Mouse (Mus musculus) MEL (cell line): ENCODE results near the gene Ttl. TPM values are rescaled to one million over a fixed set of nuclear protein-coding genes. Genes with fewer than 3 reads are reported as not detected.

Source experiments
- DNase-seq: peaks from one replicate; pipeline ENCODE4 v3.0.0; 2011; ENCODE audit warnings: low read depth, low spot score
- H3K27ac ChIP-seq: 2 replicates; pipeline ENCODE4 v1.5.1; 2012; ENCODE audit warnings: low read depth, mild to moderate bottlenecking, control low read depth, low read length, moderate library complexity; ENCODE audit not compliant: control insufficient read depth
- H3K27me3 ChIP-seq, 2 experiments: fragments of 150-350 bp in 1 of 2; sonication (generic) in 1 of 2; 2 replicates each; pipeline ENCODE4 v1.6.1; 2012; ENCODE audit warnings: low read length in 2 of 2, mild to moderate bottlenecking in 2 of 2, improper control_type of control experiment in 1 of 2, moderate library complexity in 1 of 2; ENCODE audit not compliant: insufficient read depth in 2 of 2, control insufficient read depth in 1 of 2
- H3K36me3 ChIP-seq, 2 experiments: 2 replicates each; pipeline ENCODE4 v1.6.1; 2012 to 2014; ENCODE audit warnings: low read length in 2 of 2, improper control_type of control experiment in 1 of 2, inconsistent platforms in 1 of 2, mild to moderate bottlenecking in 1 of 2; ENCODE audit not compliant: insufficient read depth in 2 of 2, control insufficient read depth in 1 of 2
- H3K4me1 ChIP-seq, 2 experiments: fragments of 150-350 bp in 1 of 2; sonication (generic) in 1 of 2; 2 replicates each; pipeline ENCODE4 v1.6.1; 2012; ENCODE audit warnings: low read length in 2 of 2, improper control_type of control experiment in 1 of 2, mild to moderate bottlenecking in 1 of 2; ENCODE audit not compliant: insufficient read depth in 2 of 2, control insufficient read depth in 1 of 2
- H3K4me3 ChIP-seq, 2 experiments: fragments of 150-350 bp in 1 of 2; sonication (generic) in 1 of 2; 2 replicates each; pipeline ENCODE4 v1.5.1; 2012; ENCODE audit warnings: low read depth in 2 of 2, low read length in 2 of 2, mild to moderate bottlenecking in 2 of 2, moderate library complexity in 2 of 2, control low read depth in 1 of 2, improper control_type of control experiment in 1 of 2; ENCODE audit not compliant: control insufficient read depth in 1 of 2, insufficient read depth in 1 of 2
- H3K79me2 ChIP-seq: 2 replicates; pipeline ENCODE4 v1.6.1; 2012; ENCODE audit warnings: mild to moderate bottlenecking, low read length, moderate library complexity; ENCODE audit not compliant: control insufficient read depth, poor library complexity, insufficient read depth
- H3K9ac ChIP-seq: 2 replicates; pipeline ENCODE4 v1.6.1; 2012; ENCODE audit warnings: low read depth, mild to moderate bottlenecking, control low read depth, low read length, moderate library complexity; ENCODE audit not compliant: control insufficient read depth, poor library complexity, severe bottlenecking
- H3K9me3 ChIP-seq: fragments of 150-350 bp; sonication (generic); replicated peaks from 2 replicates; pipeline ENCODE4 v1.6.1; 2012; ENCODE audit warnings: mild to moderate bottlenecking, low read length, improper control_type of control experiment, moderate library complexity; ENCODE audit not compliant: insufficient read depth
- BHLHE40 ChIP-seq: IDR thresholded peaks from 2 replicates; pipeline ENCODE4 v1.6.1; 2012; ENCODE audit warnings: low read depth, mild to moderate bottlenecking, inconsistent platforms, low read length, improper control_type of control experiment, borderline replicate concordance
- CHD2 ChIP-seq: IDR thresholded peaks from 2 replicates; pipeline ENCODE4 v1.6.1; 2011; ENCODE audit warnings: low read length, improper control_type of control experiment
- E2F4 ChIP-seq: IDR thresholded peaks from 2 replicates; pipeline ENCODE4 v1.6.1; 2011; ENCODE audit warnings: low read depth, low read length, improper control_type of control experiment, borderline replicate concordance
- ELF1 ChIP-seq: IDR thresholded peaks from 2 replicates; pipeline ENCODE4 v1.6.1; 2014; ENCODE audit warnings: low read depth, mild to moderate bottlenecking, inconsistent platforms, low read length, improper control_type of control experiment, moderate library complexity
- GABPA ChIP-seq: IDR thresholded peaks from 2 replicates; pipeline ENCODE4 v1.6.1; 2012; ENCODE audit warnings: low read depth, mild to moderate bottlenecking, inconsistent platforms, low read length, improper control_type of control experiment, moderate library complexity
- GATA1 ChIP-seq: IDR thresholded peaks from 2 replicates; pipeline ENCODE4 v1.6.1; 2011; ENCODE audit warnings: low read depth, low read length, improper control_type of control experiment
- HCFC1 ChIP-seq: IDR thresholded peaks from 2 replicates; pipeline ENCODE4 v1.6.1; 2012; ENCODE audit warnings: low read depth, mild to moderate bottlenecking, inconsistent platforms, low read length, improper control_type of control experiment, moderate library complexity
- MAFK ChIP-seq: IDR thresholded peaks from 2 replicates; pipeline ENCODE4 v1.6.1; 2011; ENCODE audit warnings: low read depth, mild to moderate bottlenecking, low read length, improper control_type of control experiment, borderline replicate concordance
- MAX ChIP-seq: IDR thresholded peaks from 2 replicates; pipeline ENCODE4 v1.6.1; 2011; ENCODE audit warnings: low read length, improper control_type of control experiment
- MAZ ChIP-seq: IDR thresholded peaks from 2 replicates; pipeline ENCODE4 v1.6.1; 2012; ENCODE audit warnings: low read depth, mild to moderate bottlenecking, inconsistent platforms, low read length, improper control_type of control experiment
- MEF2A ChIP-seq: IDR thresholded peaks from 2 replicates; pipeline ENCODE4 v1.6.1; 2014; ENCODE audit warnings: low read depth, mild to moderate bottlenecking, inconsistent platforms, low read length, improper control_type of control experiment; ENCODE audit not compliant: poor library complexity, insufficient replicate concordance, severe bottlenecking; ENCODE audit errors: extremely low read depth
- MYB ChIP-seq: IDR thresholded peaks from 2 replicates; pipeline ENCODE4 v1.6.1; 2011; ENCODE audit warnings: mild to moderate bottlenecking, low read depth, low read length, improper control_type of control experiment
- MYC ChIP-seq: IDR thresholded peaks from 2 replicates; pipeline ENCODE4 v1.6.1; 2011; ENCODE audit warnings: low read depth, mild to moderate bottlenecking, low read length, improper control_type of control experiment, moderate library complexity
- NELFE ChIP-seq: IDR thresholded peaks from 2 replicates; pipeline ENCODE4 v1.6.1; 2011; ENCODE audit warnings: low read depth, low read length, improper control_type of control experiment
- NRF1 ChIP-seq: IDR thresholded peaks from 2 replicates; pipeline ENCODE4 v1.6.1; 2014; ENCODE audit warnings: low read depth, mild to moderate bottlenecking, inconsistent platforms, low read length, improper control_type of control experiment, moderate library complexity; ENCODE audit not compliant: poor library complexity, insufficient read depth, severe bottlenecking
- RAD21 ChIP-seq: IDR thresholded peaks from 2 replicates; pipeline ENCODE4 v1.6.1; 2011; ENCODE audit warnings: mild to moderate bottlenecking, low read depth, low read length, improper control_type of control experiment
- RCOR1 ChIP-seq: IDR thresholded peaks from 2 replicates; pipeline ENCODE4 v1.6.1; 2012; ENCODE audit warnings: low read depth, mild to moderate bottlenecking, inconsistent platforms, low read length, improper control_type of control experiment
- TAL1 ChIP-seq: IDR thresholded peaks from 2 replicates; pipeline ENCODE4 v1.6.1; 2012; ENCODE audit warnings: mild to moderate bottlenecking, inconsistent platforms, low read length, moderate library complexity, mixed read lengths
- TBP ChIP-seq: IDR thresholded peaks from 2 replicates; pipeline ENCODE4 v1.8.0; 2011; ENCODE audit warnings: low read depth, low read length, improper control_type of control experiment
- TCF12 ChIP-seq: IDR thresholded peaks from 2 replicates; pipeline ENCODE4 v1.6.1; 2014; ENCODE audit warnings: low read depth, mild to moderate bottlenecking, inconsistent platforms, low read length, improper control_type of control experiment, moderate library complexity
- USF1 ChIP-seq: IDR thresholded peaks from 2 replicates; pipeline ENCODE4 v1.6.1; 2014; ENCODE audit warnings: low read depth, mild to moderate bottlenecking, inconsistent platforms, low read length, improper control_type of control experiment, moderate library complexity
- USF2 ChIP-seq, 2 experiments: IDR thresholded peaks; 2 replicates each; pipeline ENCODE4 v1.6.1; 2011 to 2012; ENCODE audit warnings: improper control_type of control experiment in 2 of 2, low read length in 2 of 2, borderline replicate concordance in 1 of 2, inconsistent platforms in 1 of 2, low read depth in 1 of 2, mild to moderate bottlenecking in 1 of 2; ENCODE audit not compliant: insufficient read depth in 1 of 2
- ZC3H11A ChIP-seq: IDR thresholded peaks from 2 replicates; pipeline ENCODE4 v1.6.1; 2012; ENCODE audit warnings: low read depth, mild to moderate bottlenecking, inconsistent platforms, low read length, improper control_type of control experiment
- ZMIZ1 ChIP-seq: IDR thresholded peaks from 2 replicates; pipeline ENCODE4 v1.6.1; 2012; ENCODE audit warnings: low read depth, mild to moderate bottlenecking, inconsistent platforms, low read length, improper control_type of control experiment, moderate library complexity
- polyA plus RNA-seq, 2 experiments: library from polyadenylated mRNA; stranded (reverse) in 1 of 2; unstranded in 1 of 2; fragments of >175 nt in 1 of 2; fragments of >200 nt in 1 of 2; gene quantifications; 2 replicates each; pipeline versions ENCODE4 v1.2.1 to v1.2.4; 2012; ENCODE audit warnings: low replicate concordance in 2 of 2, low read depth in 1 of 2; ENCODE audit not compliant: insufficient read length in 2 of 2, insufficient read depth in 1 of 2, missing spikeins in 1 of 2
- total RNA-seq: library from RNA; depleted of rRNA; stranded (reverse); fragments of 300-350 nt; gene quantifications from 2 replicates; pipeline ENCODE4 v1.2.3, GENCODE M21; 2012

The Ttl gene
- total and polyA plus RNA-seq, 3 experiments, result 5.7 to 9.3 TPM; not detected in 1

DNA sequence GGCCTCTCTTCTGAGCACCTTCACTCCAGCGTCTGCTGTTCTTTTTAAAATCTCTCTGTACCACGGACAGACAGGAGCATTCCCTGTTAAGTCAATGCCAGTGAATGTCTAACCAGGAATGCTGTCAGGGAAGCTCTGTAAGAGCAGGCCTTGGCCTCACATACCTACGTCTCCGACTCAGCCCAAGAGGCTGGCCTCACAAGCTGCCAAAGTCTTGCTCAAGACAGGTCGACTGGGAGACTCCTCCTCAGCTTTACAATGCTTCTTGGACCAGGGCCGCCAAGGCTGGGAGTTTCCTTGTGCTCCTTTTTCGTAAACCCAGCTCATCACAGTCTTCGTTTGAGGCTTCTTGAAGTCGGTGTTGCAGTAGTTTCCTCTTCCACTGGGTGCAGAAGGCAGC, 40.9 kb upstream of the Ttl start:
- no peaks in the 10 kb centered on the region for H3K79me2 ChIP-seq
- no peak overlapping the region for H3K4me3 ChIP-seq
- TF ChIP-seq RAD21 (no peak), GABPA (no peak), ELF1 (no peak), ZC3H11A (no peak), TAL1 (no peak), MAZ (no peak), USF1 (no peak), USF2 (IDR thresholded peaks at IDR 0.05; ENCODE audit: borderline replicate concordance in 1 of 2, insufficient read depth in 1 of 2, low read depth in 1 of 2, low read length in 2 of 2) (no peak), RCOR1 (no peak), CHD2 (no peak), MEF2A (no peak), MYB (no peak), NELFE (no peak), GATA1 (no peak), NRF1 (no peak), MYC (no peak), E2F4 (no peak)
- H3K27me3 ChIP-seq, result no peaks in the 10 kb centered on the region; a peak in 1 of 4 replicates
- no peaks in the 10 kb centered on the region for H3K36me3 ChIP-seq
- no peaks in the 10 kb centered on the region for H3K4me1 ChIP-seq
- no peaks in the 10 kb centered on the region for H3K9me3 ChIP-seq
- no peak overlapping the region for H3K9ac ChIP-seq
- no peak for DNase-seq
- no peak overlapping the region for H3K27ac ChIP-seq

DNA sequence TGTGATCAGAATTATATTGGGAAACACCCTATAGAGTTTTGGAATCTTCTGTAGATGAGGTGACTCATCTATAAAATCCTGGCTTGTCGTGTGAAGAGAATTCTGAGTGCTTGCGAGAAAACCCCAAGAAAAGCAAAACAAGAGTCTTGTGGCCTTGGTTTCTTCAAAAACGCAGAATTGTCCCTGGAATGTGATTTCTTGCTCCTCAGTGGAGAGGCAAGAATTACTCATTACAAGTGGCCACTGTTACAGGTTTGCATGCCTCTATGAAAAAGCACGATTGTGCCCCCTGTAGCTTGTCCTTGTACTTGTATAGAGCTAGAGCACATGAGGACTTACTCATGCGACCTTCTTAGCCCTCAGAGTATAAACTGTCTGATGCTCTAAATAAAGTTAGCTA, 30.4 kb upstream of the Ttl start:
- no peak for TF ChIP-seq GABPA
- no peak for TF ChIP-seq MAX
- no peak for TF ChIP-seq TCF12
- no peak for TF ChIP-seq ZC3H11A
- no peak for TF ChIP-seq HCFC1
- TF ChIP-seq TBP, result no peak
- TF ChIP-seq MEF2A, result no peak
- no peak for TF ChIP-seq MYB
- no peak for TF ChIP-seq USF2 (IDR thresholded peaks at IDR 0.05; ENCODE audit: borderline replicate concordance in 1 of 2, insufficient read depth in 1 of 2, low read depth in 1 of 2, low read length in 2 of 2)
- no peak for TF ChIP-seq ZMIZ1
- no peak for TF ChIP-seq MAZ
- no peak for TF ChIP-seq MAFK
- no peak for TF ChIP-seq BHLHE40
- TF ChIP-seq USF1, result no peak
- TF ChIP-seq, all 39 proteins: peak for 0
- H3K27me3 ChIP-seq, result peaks cover 14 to 15% of the 10 kb centered on the region in 2 experiments
- no peaks in the 10 kb centered on the region for H3K79me2 ChIP-seq
- no peak for DNase-seq
- H3K36me3 ChIP-seq, result no peaks in the 10 kb centered on the region
- no peak overlapping the region for H3K9ac ChIP-seq
- H3K9me3 ChIP-seq, result no peaks in the 10 kb centered on the region
- H3K27ac ChIP-seq, result no peak overlapping the region
- H3K4me3 ChIP-seq, result no peak overlapping the region
- no peaks in the 10 kb centered on the region for H3K4me1 ChIP-seq
